Mouse (Mus musculus) mature B cell (primary cell): Measurements from ENCODE around the gene Vezf1.

ENCODE experiments used
- in situ Hi-C: fragments of 300-500 bp; cut with MboI; formaldehyde crosslinking; loops from 2 replicates; pipeline ENCODE4 v1.14.3; 2019

Vezf1 gene

GRCm38 (mm10) chr11:88053821-88054220 lies 14.3 kb upstream of the Vezf1 start:
- in situ Hi-C loops, result no loop called here

GRCm38 (mm10) chr11:88054589-88054988 lies 13.5 kb upstream of the Vezf1 start:
- in situ Hi-C loops, result no loop called here

- in situ Hi-C loops, result loop anchor here (5.0 kb wide), 1 partner anchor 142 kb away; no protein-coding TSS in a partner anchor
These were observed 12.3 kb upstream of the Vezf1 start for GRCm38 (mm10) chr11:88055777-88056176.

GRCm38 (mm10) chr11:88057788-88058187 lies 10.3 kb upstream of the Vezf1 start:
- in situ Hi-C loops, result loop anchor here (5.0 kb wide), 1 partner anchor 140 kb away; no protein-coding TSS in a partner anchor

GRCm38 (mm10) chr11:88059141-88059540 lies 8.9 kb upstream of the Vezf1 start:
- in situ Hi-C loops, result loop anchor here (5.0 kb wide), 1 partner anchor 138 kb away; no protein-coding TSS in a partner anchor

GRCm38 (mm10) chr11:88061892-88062625 lies 6.0 kb upstream of the Vezf1 start:
- in situ Hi-C loops, result no loop called here

GRCm38 (mm10) chr11:88065732-88066131 lies 2.3 kb upstream of the Vezf1 start:
- in situ Hi-C loops, result no loop called here

- in situ Hi-C loops, result no loop called here
These were observed 891 bp upstream of the Vezf1 start for GRCm38 (mm10) chr11:88067191-88067585.

- in situ Hi-C loops, result no loop called here
These were observed 549 bp downstream of the Vezf1 start for GRCm38 (mm10) chr11:88068411-88069245.

- in situ Hi-C loops, result no loop called here
These were observed 1.1 kb downstream of the Vezf1 start for GRCm38 (mm10) chr11:88069246-88069570.

- in situ Hi-C loops, result no loop called here
These were observed 2.3 kb downstream of the Vezf1 start for GRCm38 (mm10) chr11:88070392-88070791.

GRCm38 (mm10) chr11:88071113-88071512 lies 3.0 kb downstream of the Vezf1 start:
- in situ Hi-C loops, result no loop called here

GRCm38 (mm10) chr11:88073343-88073875 lies 5.3 kb downstream of the Vezf1 start:
- in situ Hi-C loops, result no loop called here

GRCm38 (mm10) chr11:88075701-88076100 lies 7.6 kb downstream of the Vezf1 start:
- in situ Hi-C loops, result no loop called here

GRCm38 (mm10) chr11:88076394-88076793 lies 8.3 kb downstream of the Vezf1 start:
- in situ Hi-C loops, result no loop called here

GRCm38 (mm10) chr11:88083699-88084098 lies 15.6 kb downstream of the Vezf1 start:
- in situ Hi-C loops, result no loop called here

GRCm38 (mm10) chr11:88086737-88087627 lies 18.9 kb downstream of the Vezf1 start:
- in situ Hi-C loops, result no loop called here

- in situ Hi-C loops, result no loop called here
These were observed 21.1 kb downstream of the Vezf1 start for GRCm38 (mm10) chr11:88089150-88089549.

- in situ Hi-C loops, result no loop called here
These were observed 22.2 kb downstream of the Vezf1 start for GRCm38 (mm10) chr11:88090293-88090692.

- in situ Hi-C loops, result no loop called here
These were observed 23.9 kb downstream of the Vezf1 start for GRCm38 (mm10) chr11:88091949-88092348.

GRCm38 (mm10) chr11:88097173-88097572 lies 29.1 kb downstream of the Vezf1 start:
- in situ Hi-C loops, result no loop called here
